8 mouse cellular contexts compared by ENCODE assay signal in the genomic region with DNA sequence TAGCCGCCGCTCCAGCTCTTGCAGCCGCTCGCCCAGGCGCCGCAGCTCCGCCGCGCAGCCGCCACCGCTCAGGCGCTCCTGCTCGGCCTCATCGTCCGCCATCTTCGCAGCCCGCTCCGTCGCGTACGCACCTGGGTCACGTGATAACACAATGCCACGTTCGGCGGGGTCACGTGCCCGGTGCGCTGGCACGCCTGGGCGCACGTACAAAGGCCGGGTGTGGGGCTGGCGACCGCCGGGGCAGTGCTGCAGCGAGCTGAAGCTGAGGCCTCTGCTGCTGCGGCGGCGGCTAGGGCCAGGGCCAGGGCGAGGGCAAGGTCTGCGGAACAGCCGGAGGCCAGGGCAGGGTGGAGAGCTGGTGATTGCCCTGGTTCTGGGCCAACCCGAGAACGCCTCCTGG. TPM values are rescaled to one million over a fixed set of nuclear protein-coding genes. Genes with fewer than 3 reads are reported as not detected.
DNase-seq lines count a peak whose midpoint lies in the region; ATAC-seq and TF ChIP-seq lines count a peak whose summit lies in the region.

Zfp292 (minus strand) TSS at position 143 of the 400 bp plus-strand sequence.

- WGBS in hindbrain, embryonic 10.5 days, result under 1% methylated on average over 43 of the region's 44 CpGs
- 2% methylated on average over 42 of the region's 44 CpGs for WGBS in lung, postnatal 0 days

- TF ChIP-seq EP300 in lung, postnatal 0 days (IDR thresholded peaks at IDR 0.05), result no peak

- peak within 1 kb of the TSS; percentile 56 for H3K4me2 ChIP-seq in lung, postnatal 0 days (replicated peaks; ENCODE audit: low read depth, low read length)

- H3K27ac ChIP-seq in hindbrain, embryonic 10.5 days, result peak within 1 kb of the TSS; percentile 100
- H3K27ac ChIP-seq in lung, postnatal 0 days (ENCODE audit: low read length), result peak within 1 kb of the TSS; percentile 96

- H3K9ac ChIP-seq in lung, postnatal 0 days (replicated peaks; ENCODE audit: low read depth), result peak within 1 kb of the TSS; percentile 82

- peak; percentile 77 for ATAC-seq in frontal cortex, adult (ENCODE audit: low TSS enrichment)
- ATAC-seq in lung, postnatal 0 days, result peak; percentile 94

- H3K36me3 ChIP-seq in hindbrain, embryonic 10.5 days, result peaks cover 34% of the 10 kb centered on the region
- H3K36me3 ChIP-seq in lung, postnatal 0 days (ENCODE audit: insufficient read depth, low read length), result no peaks in the 10 kb centered on the region

- peak; percentile 94 for DNase-seq in NIH3T3 (ENCODE audit: low read depth)
- peak; percentile 96 for DNase-seq in cerebellum, adult 9-11 months
- peak; percentile 95 for DNase-seq in hindbrain, embryonic 10.5 days (ENCODE audit: low spot score)
- peak; percentile 91 to 96 for DNase-seq in layer of hippocampus, postnatal 10 days (ENCODE audit: low spot score in 2 of 2)
- DNase-seq in lung, postnatal 0 days (ENCODE audit: low spot score), result peak; percentile 96
- DNase-seq in ovary, postnatal 10 days (ENCODE audit: low spot score), result peak; percentile 90
- DNase-seq in thymus, postnatal 0 days (ENCODE audit: low spot score), result peak; percentile 93

- no peaks in the 10 kb centered on the region for H3K9me3 ChIP-seq in hindbrain, embryonic 10.5 days
- H3K9me3 ChIP-seq in lung, postnatal 0 days (ENCODE audit: low read length), result no peaks in the 10 kb centered on the region

- peak within 1 kb of the TSS; percentile 89 for H3K4me3 ChIP-seq in hindbrain, embryonic 10.5 days
- peak within 1 kb of the TSS; percentile 99 for H3K4me3 ChIP-seq in lung, postnatal 0 days (ENCODE audit: low read depth, low read length)

- peaks cover 36% of the 10 kb centered on the region for H3K4me1 ChIP-seq in hindbrain, embryonic 10.5 days (replicated peaks)
- peaks cover 12% of the 10 kb centered on the region; the same call in 1 of the 2 replicates for H3K4me1 ChIP-seq in lung, postnatal 0 days (ENCODE audit: insufficient read depth, low read depth, low read length)

- no peak for TF ChIP-seq CTCF in lung, postnatal 0 days (IDR thresholded peaks at IDR 0.05)

- no peaks in the 10 kb centered on the region; the same call in 1 of the 2 replicates for H3K27me3 ChIP-seq in hindbrain, embryonic 10.5 days (ENCODE audit: insufficient read depth, poor library complexity, severe bottlenecking)
- no peaks in the 10 kb centered on the region for H3K27me3 ChIP-seq in lung, postnatal 0 days (replicated peaks; ENCODE audit: insufficient read depth, low read length)

RNA-seq across cellular contexts. Expression of gene Zfp292, which starts in this region (rescaled TPM):
- polyA plus RNA-seq in hindbrain, embryonic 10.5 days (2016; fragmentation: Nextera tagmentation; extraction: Ambion mirVana), result 21.0 and 22.8 TPM in 2 replicates
- total RNA-seq in layer of hippocampus, postnatal 10 days (2021), result 10 to 100 TPM; 26.1 to 27.7 TPM
- polyA plus RNA-seq in lung, postnatal 0 days (2015; fragmentation: Nextera tagmentation; extraction: Ambion mirVana), result 9.0 and 10.3 TPM in 2 replicates
- polyA plus RNA-seq in thymus, postnatal 0 days (2015; fragmentation: Nextera tagmentation; extraction: Ambion mirVana), result 19.3 and 20.7 TPM in 2 replicates

Comparison
In these comparisons a context has a peak if more than half of its experiments do, and no peak if none do; other contexts are left out.
1. Peak in every context shown above with its lines: DNase-seq, ATAC-seq, H3K4me3 ChIP-seq and H3K27ac ChIP-seq.